Mouse (Mus musculus) forebrain, embryonic 10.5 days (tissue): ENCODE measurements at regions not wholly inside any gene's neighbourhood (a gene's known extent, or its start where the extent isn't known, plus 50 kb on each side); places are given as distances from the start of the nearest gene placed in this dataset.
A peak's percentile ranks its signal among the peaks of the same experiment; 100 is the strongest.

ENCODE experiments used
- DNase-seq: peaks from one replicate; pipeline ENCODE4 v3.0.0-alpha.2; 2017; ENCODE audit warnings: low spot score; ENCODE audit errors: extremely low spot score
- H3K27ac ChIP-seq: fragments of 300-500 bp; sonication (generic); 2 replicates; pipeline ENCODE4 v1.5.1; 2016; ENCODE audit warnings: mild to moderate bottlenecking
- H3K27me3 ChIP-seq: fragments of 300-500 bp; sonication (generic); 2 replicates; pipeline ENCODE4 v1.6.1; 2016; ENCODE audit warnings: mild to moderate bottlenecking; ENCODE audit not compliant: poor library complexity, severe bottlenecking
- H3K36me3 ChIP-seq: fragments of 300-500 bp; sonication (generic); replicated peaks from 2 replicates; pipeline ENCODE4 v1.6.1; 2016; ENCODE audit warnings: mild to moderate bottlenecking, moderate library complexity
- H3K4me1 ChIP-seq: fragments of 300-500 bp; sonication (generic); 2 replicates; pipeline ENCODE4 v1.6.1; 2016
- H3K4me3 ChIP-seq: fragments of 300-500 bp; sonication (generic); 2 replicates; pipeline ENCODE4 v1.5.1; 2016; ENCODE audit warnings: mild to moderate bottlenecking, moderate library complexity
- H3K9me3 ChIP-seq: fragments of 300-500 bp; sonication (generic); 2 replicates; pipeline ENCODE4 v1.6.1; 2016; ENCODE audit warnings: mild to moderate bottlenecking, moderate library complexity
- WGBS: fragments of 180-500 bp; shearing (Covaris S2); methylation state at CpG from one replicate; pipeline ENCODE4 v1.1.7; 2016; 5-methylcytosine and 5-hydroxymethylcytosine counted together

GRCm38 (mm10) chr19:24622776-24623175 is 51.0 kb upstream of the Tmem252 start:
- Histone ChIP-seq H3K27ac (no peak overlapping the region), H3K27me3 (no peaks in the 10 kb centered on the region), H3K9me3 (no peaks in the 10 kb centered on the region), H3K4me3 (no peak overlapping the region), H3K4me1 (peaks cover 3% of the 10 kb centered on the region; the same call in 1 of the 2 replicates), H3K36me3 (no peaks in the 10 kb centered on the region)
- DNase-seq, result no peak
- WGBS, result 92% methylated on average over 9 of the region's 9 CpGs

DNA sequence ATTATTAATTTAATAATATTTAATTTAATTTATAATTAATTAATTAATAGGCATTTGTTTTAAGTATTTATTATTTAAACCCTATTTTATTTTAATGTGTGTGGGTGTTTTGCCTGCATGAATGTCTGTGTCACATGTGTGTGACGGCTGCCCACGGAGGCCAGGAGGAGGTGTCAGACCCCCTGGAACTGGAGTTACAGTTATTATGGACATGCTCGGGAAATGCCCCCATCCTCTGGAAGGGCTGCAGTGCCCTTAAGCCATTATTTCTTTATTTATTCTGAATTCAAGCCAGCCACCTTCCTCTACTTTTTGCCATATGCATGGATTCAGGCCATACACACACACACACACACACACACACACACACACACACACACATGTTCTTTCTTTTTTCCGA is 51.5 kb upstream of the Tmem252 start:
- Histone ChIP-seq H3K9me3 (no peaks in the 10 kb centered on the region), H3K27me3 (no peaks in the 10 kb centered on the region), H3K36me3 (no peaks in the 10 kb centered on the region), H3K27ac (no peak overlapping the region), H3K4me1 (peaks cover 3% of the 10 kb centered on the region; the same call in 1 of the 2 replicates), H3K4me3 (no peak overlapping the region)
- WGBS, result 84% methylated on average over 4 of the region's 4 CpGs
- DNase-seq, result no peak

- Histone ChIP-seq H3K27ac (no peak overlapping the region), H3K4me3 (no peak overlapping the region), H3K36me3 (no peaks in the 10 kb centered on the region), H3K4me1 (peaks cover 3% of the 10 kb centered on the region; the same call in 1 of the 2 replicates), H3K27me3 (no peaks in the 10 kb centered on the region), H3K9me3 (no peaks in the 10 kb centered on the region)
- 35% methylated on average over 8 of the region's 8 CpGs for WGBS
- DNase-seq, result peak; percentile 77
These were observed 52.1 kb upstream of the Tmem252 start for GRCm38 (mm10) chr19:24621610-24622220.

DNA sequence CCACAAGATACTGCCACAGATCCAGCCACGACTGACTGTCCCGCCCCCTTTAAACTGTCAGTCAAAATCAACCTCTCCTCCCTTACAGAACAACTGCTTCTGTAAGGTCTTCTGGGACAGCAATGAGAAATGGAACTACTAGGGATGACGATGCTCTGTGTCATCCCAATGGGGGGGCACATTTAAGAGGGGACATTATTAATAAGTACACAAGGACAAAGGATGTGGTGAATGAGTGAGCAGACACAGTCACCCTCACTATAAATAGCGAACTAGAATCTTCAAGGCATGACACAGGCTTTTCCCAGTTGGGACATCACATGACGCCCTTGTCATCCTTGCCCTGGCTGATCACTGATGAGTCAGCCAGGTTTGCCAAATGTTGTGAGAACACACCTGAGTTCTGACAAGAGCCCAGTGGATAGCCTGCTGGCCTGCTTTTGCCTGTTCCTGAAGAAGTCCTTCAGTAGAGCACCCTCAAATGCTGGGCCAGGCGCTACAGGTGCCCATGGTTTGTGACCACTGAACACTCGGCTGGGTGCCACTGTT is 58.0 kb upstream of the Tmem252 start:
- Histone ChIP-seq H3K36me3 (no peaks in the 10 kb centered on the region), H3K4me3 (no peak overlapping the region), H3K4me1 (peaks cover 3% of the 10 kb centered on the region; the same call in 1 of the 2 replicates), H3K27ac (no peak overlapping the region), H3K27me3 (no peaks in the 10 kb centered on the region), H3K9me3 (no peaks in the 10 kb centered on the region)
- 89% methylated on average over 7 of the region's 7 CpGs for WGBS
- no peak for DNase-seq

- Histone ChIP-seq H3K27ac (no peak overlapping the region), H3K27me3 (no peaks in the 10 kb centered on the region), H3K36me3 (no peaks in the 10 kb centered on the region), H3K4me1 (0 out of 2 replicates have a peak, but pooled peaks cover 3% of the 10 kb centered on the region), H3K4me3 (no peak overlapping the region), H3K9me3 (no peaks in the 10 kb centered on the region)
- DNase-seq, result no peak
- 72% methylated on average over 3 of the region's 3 CpGs for WGBS
These were observed 52.2 kb upstream of the Pip5k1b start for GRCm38 (mm10) chr19:24607884-24608283.

DNA sequence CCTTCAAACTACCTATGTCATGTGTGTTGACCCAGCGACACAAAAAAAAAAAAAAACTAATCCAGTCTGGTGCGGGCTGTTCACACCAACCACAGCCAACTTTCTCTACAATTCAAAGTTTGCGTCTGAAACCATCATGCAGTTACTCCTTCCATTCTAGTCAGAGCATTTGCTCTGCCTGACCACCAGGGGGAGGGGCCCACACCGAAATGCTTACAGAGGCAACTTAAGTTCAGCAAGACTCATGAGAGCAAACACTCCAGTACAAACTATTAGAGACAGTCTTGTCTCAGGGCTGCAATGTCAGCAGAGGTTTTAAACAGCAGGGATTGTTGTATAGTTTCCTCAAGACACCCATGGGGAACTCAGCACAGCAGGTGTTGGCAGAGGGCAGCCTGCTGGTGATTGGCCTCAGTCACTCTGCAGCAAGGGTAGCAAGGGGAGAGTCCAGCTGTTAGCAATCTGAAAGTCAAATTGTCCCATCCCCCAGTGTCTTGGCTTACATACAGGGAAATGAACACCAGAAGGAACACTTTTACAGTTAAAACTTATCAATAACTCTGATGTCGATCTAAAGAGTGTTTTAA is 50.8 kb upstream of the Pip5k1b start:
- H3K27me3 ChIP-seq, result no peaks in the 10 kb centered on the region
- no peak for DNase-seq
- H3K4me1 ChIP-seq, result 0 out of 2 replicates have a peak, but pooled peaks cover 3% of the 10 kb centered on the region
- H3K9me3 ChIP-seq, result no peaks in the 10 kb centered on the region
- H3K4me3 ChIP-seq, result no peak overlapping the region
- 73% methylated on average over 5 of the region's 5 CpGs for WGBS
- no peak overlapping the region for H3K27ac ChIP-seq
- H3K36me3 ChIP-seq, result no peaks in the 10 kb centered on the region
